Mouse (Mus musculus): Measurements from ENCODE around the gene Ints1. TPM values are rescaled to one million over a fixed set of nuclear protein-coding genes. Genes with fewer than 3 reads are reported as not detected.

The Ints1 gene
- polyA plus RNA-seq, 1 experiment from 2014 or later = 23.7 TPM

DNA sequence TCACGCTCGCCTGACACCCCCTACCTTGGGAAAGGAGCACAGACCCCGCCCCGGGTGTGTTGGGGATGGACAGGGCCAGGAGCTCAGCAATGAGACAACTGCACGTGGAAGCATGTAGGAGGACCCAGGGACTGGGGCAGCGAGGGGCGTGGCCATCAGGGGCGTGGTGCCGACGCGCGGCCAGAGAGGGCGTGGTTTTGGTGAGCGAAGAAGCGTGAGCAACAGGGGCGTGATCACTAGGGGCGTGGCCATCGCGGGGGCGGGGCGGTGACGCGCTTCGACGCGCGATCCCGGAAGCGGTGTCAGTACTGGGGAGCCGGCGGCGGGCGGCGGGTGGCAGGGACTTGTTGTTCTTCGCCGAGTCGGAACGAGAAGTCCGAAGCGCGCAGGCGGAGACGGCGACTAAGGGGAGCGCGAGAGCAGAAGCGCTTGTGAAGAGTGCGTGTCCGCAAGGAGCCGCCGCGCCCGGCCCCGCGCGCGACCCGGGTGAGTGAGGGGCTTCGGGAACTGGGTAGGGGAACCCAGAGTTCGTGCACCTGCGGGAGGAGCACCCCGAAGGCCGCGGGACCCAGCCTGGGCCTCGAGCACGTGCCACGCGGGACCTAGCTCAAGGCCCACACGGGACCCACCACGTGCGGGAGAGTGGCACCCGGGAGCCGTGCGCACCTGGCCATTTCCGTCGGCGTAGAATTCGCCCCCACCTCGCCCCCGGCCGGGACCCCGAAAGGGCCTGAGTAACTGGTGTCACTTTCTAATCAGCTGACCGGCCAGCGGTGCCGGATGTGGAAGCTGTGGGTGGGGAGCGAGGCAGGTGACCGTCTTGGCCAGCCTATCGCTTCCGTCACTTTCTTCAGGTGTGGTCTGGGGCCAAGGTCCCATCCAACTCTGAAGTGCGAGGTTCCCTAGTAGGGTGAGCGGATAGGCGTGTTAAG is 16.0 kb upstream of the Ints1 start, which contains the start of gene Mafk:
TSS of gene Mafk (plus strand) at position 287 of the 932 bp plus-strand sequence.
- peak; percentile 90 for ATAC-seq (ENCODE audit: insufficient number of reproducible peaks, low FRiP score, low TSS enrichment, low read depth)
- H3K36me3 ChIP-seq = no peaks in the 10 kb centered on the region
- H3K27me3 ChIP-seq = no peaks in the 10 kb centered on the region
- H3K9me3 ChIP-seq (replicated peaks) = no peaks in the 10 kb centered on the region
- H3K27ac ChIP-seq (replicated peaks) = peak within 1 kb of the TSS; percentile 52; the same call in 1 of the 2 replicates
- H3K4me3 ChIP-seq (replicated peaks) = peak within 1 kb of the TSS; percentile 70
- H3K4me2 ChIP-seq (replicated peaks) = peak within 1 kb of the TSS; percentile 98
- WGBS = under 1% methylated on average over 92 of the region's 92 CpGs
- peak within 1 kb of the TSS; percentile 55 for H3K9ac ChIP-seq
- peaks cover 47% of the 10 kb centered on the region for H3K4me1 ChIP-seq

DNA sequence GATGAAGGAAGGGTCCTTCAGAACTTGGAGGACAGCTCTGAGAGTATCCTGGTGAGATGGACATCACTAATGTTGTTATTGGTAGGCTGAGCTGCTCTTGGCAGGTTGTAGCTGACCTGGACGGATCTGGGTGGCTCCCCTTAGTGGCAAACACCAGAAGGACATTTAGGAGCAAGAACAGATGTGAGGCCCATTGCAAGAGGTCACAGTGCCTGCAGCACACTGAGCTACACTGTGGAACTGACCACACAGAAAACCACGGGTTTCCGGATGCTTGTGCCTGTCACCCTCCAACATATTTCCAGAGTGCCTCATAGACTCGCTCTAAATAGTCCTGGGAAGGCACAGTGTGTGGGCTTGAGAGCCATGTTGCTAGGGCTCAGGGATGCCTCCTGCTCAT is 14.0 kb upstream of the Ints1 start:
- Histone ChIP-seq H3K27ac (replicated peaks) (no peak overlapping the region), H3K9ac (no peak overlapping the region), H3K36me3 (no peaks in the 10 kb centered on the region), H3K4me1 (peaks cover 32% of the 10 kb centered on the region), H3K27me3 (no peaks in the 10 kb centered on the region), H3K4me2 (replicated peaks) (no peak overlapping the region), H3K9me3 (replicated peaks) (no peaks in the 10 kb centered on the region), H3K4me3 (replicated peaks) (no peak overlapping the region)
- 58% methylated on average over 4 of the region's 4 CpGs for WGBS
- no peak for ATAC-seq (ENCODE audit: insufficient number of reproducible peaks, low FRiP score, low TSS enrichment, low read depth)

DNA sequence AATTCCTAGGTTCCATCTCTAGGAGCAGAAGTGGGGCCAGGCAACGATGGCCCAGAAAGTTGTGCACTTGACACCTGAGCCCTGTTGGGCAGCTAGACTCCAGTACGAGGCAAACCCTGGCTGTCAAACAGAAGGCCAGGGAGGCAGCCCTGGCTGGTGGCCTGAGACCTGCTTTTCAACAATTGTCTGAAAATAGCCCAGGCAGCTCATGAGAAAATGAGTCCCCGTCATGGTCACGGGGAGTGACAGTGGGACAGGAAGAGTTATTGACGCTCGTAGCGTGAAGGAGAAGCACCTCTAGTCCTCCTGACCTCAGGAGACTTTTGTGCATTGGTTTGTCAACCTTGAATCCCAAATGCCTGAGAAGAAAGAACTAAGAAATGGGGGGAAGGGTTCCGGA is 5.9 kb upstream of the Ints1 start:
- Histone ChIP-seq H3K27me3 (no peaks in the 10 kb centered on the region), H3K4me3 (replicated peaks) (no peak overlapping the region), H3K27ac (replicated peaks) (no peak overlapping the region), H3K9ac (no peak overlapping the region), H3K9me3 (replicated peaks) (no peaks in the 10 kb centered on the region), H3K4me2 (replicated peaks) (no peak overlapping the region), H3K36me3 (no peaks in the 10 kb centered on the region), H3K4me1 (no peaks in the 10 kb centered on the region)
- WGBS = 80% methylated on average over 8 of the region's 8 CpGs
- no peak for ATAC-seq (ENCODE audit: insufficient number of reproducible peaks, low FRiP score, low TSS enrichment, low read depth)

DNA sequence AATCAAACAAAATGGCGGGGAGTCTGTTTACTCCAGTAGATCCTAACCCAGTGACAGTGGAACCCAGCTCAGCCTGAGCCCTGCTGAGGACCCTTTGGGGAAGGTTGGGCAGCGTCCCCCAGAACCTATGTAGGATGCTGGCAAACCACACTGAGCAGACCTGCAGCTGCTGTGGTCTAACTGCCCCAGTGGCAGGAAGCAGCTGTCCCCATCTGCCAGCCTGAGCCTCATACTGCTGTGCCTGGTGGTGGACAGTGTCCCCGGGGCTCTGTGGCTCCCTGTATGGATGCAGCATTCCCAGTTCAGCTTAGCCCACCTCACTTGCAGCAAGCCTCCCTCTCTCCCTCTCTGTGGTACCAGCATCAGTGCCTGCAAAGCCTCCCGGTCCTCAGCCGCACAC is 1.5 kb upstream of the Ints1 start:
- Histone ChIP-seq H3K9ac (no peak overlapping the region), H3K27me3 (no peaks in the 10 kb centered on the region), H3K4me1 (peaks cover 17% of the 10 kb centered on the region), H3K36me3 (peaks cover 20% of the 10 kb centered on the region), H3K4me2 (replicated peaks) (no peak overlapping the region), H3K27ac (replicated peaks) (no peak overlapping the region), H3K9me3 (replicated peaks) (no peaks in the 10 kb centered on the region), H3K4me3 (replicated peaks) (no peak overlapping the region)
- 67% methylated on average over 5 of the region's 5 CpGs for WGBS
- no peak for ATAC-seq (ENCODE audit: insufficient number of reproducible peaks, low FRiP score, low TSS enrichment, low read depth)

DNA sequence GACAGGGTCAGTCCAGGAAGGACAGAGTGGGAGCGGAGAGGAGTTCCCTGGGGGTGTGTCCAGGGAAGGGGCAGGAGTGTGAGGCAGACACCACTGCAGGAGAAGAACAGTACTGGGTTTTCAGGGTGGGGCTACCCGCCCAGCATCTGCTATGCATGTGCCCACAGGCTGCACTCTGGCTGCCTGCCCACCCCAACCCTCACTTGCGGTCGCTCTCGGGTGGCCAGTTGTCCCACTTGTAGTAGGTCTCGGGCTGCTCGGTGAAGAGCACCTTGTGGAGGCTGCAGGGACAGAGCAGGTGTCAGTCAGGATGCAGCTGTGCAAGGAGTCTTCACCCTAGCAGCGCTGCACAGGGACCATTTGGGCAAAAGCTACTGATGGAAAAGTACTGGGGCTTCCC is 7.3 kb downstream of the Ints1 start:
- Histone ChIP-seq H3K9ac (no peak overlapping the region), H3K9me3 (replicated peaks) (no peaks in the 10 kb centered on the region), H3K36me3 (peaks cover 99% of the 10 kb centered on the region), H3K27me3 (no peaks in the 10 kb centered on the region), H3K4me2 (replicated peaks) (no peak overlapping the region), H3K4me1 (no peaks in the 10 kb centered on the region), H3K4me3 (replicated peaks) (no peak overlapping the region), H3K27ac (replicated peaks) (no peak overlapping the region)
- no peak for ATAC-seq (ENCODE audit: insufficient number of reproducible peaks, low FRiP score, low TSS enrichment, low read depth)
- 83% methylated on average over 8 of the region's 8 CpGs for WGBS

DNA sequence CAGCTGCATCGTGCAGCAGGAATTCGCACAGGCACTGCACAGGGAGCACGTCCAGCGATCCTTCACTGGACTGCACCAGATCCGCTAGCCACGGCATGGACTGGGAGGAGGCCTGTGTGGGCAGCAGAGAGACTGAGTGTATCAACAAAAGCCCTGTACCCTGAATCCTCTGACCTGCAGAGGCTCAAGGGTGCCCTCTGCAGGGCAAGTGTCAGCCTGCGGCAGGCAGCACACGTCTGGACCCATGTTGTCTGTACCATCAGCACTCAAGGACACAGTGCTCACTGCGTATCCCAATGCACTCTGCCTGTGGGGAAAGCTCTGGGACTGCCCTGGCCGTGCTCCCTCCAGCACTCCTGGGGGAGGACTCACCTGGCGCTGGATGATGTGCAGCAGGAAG is 11.2 kb downstream of the Ints1 start:
- no peak for ATAC-seq (ENCODE audit: insufficient number of reproducible peaks, low FRiP score, low TSS enrichment, low read depth)
- no peaks in the 10 kb centered on the region for H3K9me3 ChIP-seq (replicated peaks)
- WGBS = 73% methylated on average over 11 of the region's 11 CpGs
- no peak overlapping the region for H3K9ac ChIP-seq
- H3K27me3 ChIP-seq = no peaks in the 10 kb centered on the region
- H3K27ac ChIP-seq (replicated peaks) = no peak overlapping the region
- H3K4me3 ChIP-seq (replicated peaks) = no peak overlapping the region
- no peaks in the 10 kb centered on the region for H3K4me1 ChIP-seq
- peaks cover 99% of the 10 kb centered on the region for H3K36me3 ChIP-seq
- H3K4me2 ChIP-seq (replicated peaks) = no peak overlapping the region

DNA sequence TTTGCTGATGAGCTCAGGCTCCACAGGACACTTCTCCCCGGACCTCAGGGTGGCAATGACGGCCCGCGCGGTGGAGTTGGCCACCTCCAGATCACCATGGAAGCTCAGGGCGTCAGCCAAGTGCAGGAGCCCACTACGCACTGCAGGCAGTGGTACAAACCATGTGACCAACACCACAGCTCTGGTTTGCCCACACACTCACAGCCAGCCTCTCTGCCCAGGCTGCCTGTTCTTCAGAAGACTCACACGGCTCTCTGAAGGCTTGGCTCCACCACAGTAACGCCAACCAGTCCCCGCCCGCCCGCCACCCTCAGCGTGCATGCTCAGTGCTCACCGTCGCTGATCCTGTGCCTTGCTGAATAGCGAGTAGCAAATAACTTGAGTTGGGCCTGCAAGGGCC is 17.4 kb downstream of the Ints1 start:
- H3K27ac ChIP-seq (replicated peaks) = no peak overlapping the region
- H3K9me3 ChIP-seq (replicated peaks) = no peaks in the 10 kb centered on the region
- ATAC-seq (ENCODE audit: insufficient number of reproducible peaks, low FRiP score, low TSS enrichment, low read depth) = no peak
- H3K9ac ChIP-seq = no peak overlapping the region
- no peaks in the 10 kb centered on the region for H3K4me1 ChIP-seq
- H3K36me3 ChIP-seq = peaks cover 95% of the 10 kb centered on the region
- no peaks in the 10 kb centered on the region for H3K27me3 ChIP-seq
- 82% methylated on average over 16 of the region's 16 CpGs for WGBS
- no peak overlapping the region for H3K4me3 ChIP-seq (replicated peaks)
- H3K4me2 ChIP-seq (replicated peaks) = no peak overlapping the region

DNA sequence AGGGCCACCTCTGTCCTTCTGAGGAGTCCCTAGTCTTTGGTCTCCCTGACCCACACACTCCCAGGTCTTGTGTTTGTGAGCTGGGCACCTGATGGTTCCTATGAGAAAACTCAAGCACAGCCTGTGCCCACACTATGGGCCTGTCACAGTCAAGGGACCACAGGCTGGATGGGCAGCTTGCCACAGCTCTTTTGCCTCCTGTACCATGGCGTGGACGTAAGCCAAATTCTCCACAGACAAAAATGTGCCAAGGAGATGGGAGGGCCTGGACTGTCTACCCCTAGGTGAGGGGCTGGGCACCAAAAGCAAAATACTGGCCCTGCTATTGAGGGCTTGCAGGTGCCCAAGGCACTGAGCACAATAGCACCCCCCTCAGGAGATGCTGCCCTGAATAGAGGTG is 18.9 kb downstream of the Ints1 start:
- H3K36me3 ChIP-seq = peaks cover 95% of the 10 kb centered on the region
- H3K9me3 ChIP-seq (replicated peaks) = no peaks in the 10 kb centered on the region
- no peaks in the 10 kb centered on the region for H3K4me1 ChIP-seq
- H3K4me2 ChIP-seq (replicated peaks) = no peak overlapping the region
- WGBS = 93% methylated on average over 2 of the region's 2 CpGs
- H3K27me3 ChIP-seq = no peaks in the 10 kb centered on the region
- H3K27ac ChIP-seq (replicated peaks) = no peak overlapping the region
- no peak for ATAC-seq (ENCODE audit: insufficient number of reproducible peaks, low FRiP score, low TSS enrichment, low read depth)
- H3K4me3 ChIP-seq (replicated peaks) = no peak overlapping the region
- H3K9ac ChIP-seq = no peak overlapping the region

DNA sequence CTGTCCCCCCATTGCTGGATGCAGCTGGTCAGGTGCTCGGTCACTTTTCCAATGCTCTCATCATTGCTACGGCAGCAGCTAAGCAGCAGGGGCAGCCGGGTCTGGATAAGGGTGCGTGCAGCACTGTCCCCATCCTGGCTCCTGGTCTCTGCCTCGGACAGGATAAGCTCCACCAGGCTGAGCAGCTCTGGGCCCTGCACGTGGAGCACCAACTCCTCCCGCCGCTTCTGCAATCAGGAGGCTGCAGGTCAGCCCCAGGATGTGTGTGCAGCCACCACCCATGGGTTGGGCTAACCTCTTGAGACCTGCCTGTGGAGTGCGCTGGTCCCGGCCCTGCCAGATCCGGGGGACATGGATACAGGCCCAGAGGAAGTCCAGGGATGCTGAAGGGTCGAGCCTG is 19.3 kb downstream of the Ints1 start:
- 89% methylated on average over 11 of the region's 12 CpGs for WGBS
- Histone ChIP-seq H3K36me3 (peaks cover 95% of the 10 kb centered on the region), H3K4me1 (no peaks in the 10 kb centered on the region), H3K27me3 (no peaks in the 10 kb centered on the region), H3K9ac (no peak overlapping the region), H3K27ac (replicated peaks) (no peak overlapping the region), H3K4me2 (replicated peaks) (no peak overlapping the region), H3K9me3 (replicated peaks) (no peaks in the 10 kb centered on the region), H3K4me3 (replicated peaks) (no peak overlapping the region)
- no peak for ATAC-seq (ENCODE audit: insufficient number of reproducible peaks, low FRiP score, low TSS enrichment, low read depth)

DNA sequence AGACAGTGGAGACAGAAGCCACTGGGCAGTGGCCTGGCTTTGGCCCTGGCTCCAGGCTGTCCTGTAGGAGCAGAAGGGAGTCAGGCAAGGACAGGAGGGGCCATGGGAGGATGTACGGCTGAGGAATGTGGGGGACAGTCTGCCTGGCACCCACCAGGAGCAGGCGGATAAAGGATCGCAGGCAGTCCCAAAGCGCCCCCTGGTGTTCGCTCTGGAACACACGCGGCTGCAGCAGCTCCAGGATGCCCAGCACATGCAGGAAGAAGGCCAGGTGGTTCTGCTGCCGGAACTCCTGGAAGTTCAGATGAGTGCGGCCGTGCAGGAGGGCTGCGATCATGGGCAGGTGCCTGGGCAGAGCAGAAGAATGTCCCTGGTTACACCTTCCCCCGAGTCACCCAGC is 20.7 kb downstream of the Ints1 start:
- Histone ChIP-seq H3K9me3 (replicated peaks) (no peaks in the 10 kb centered on the region), H3K27ac (replicated peaks) (no peak overlapping the region), H3K9ac (no peak overlapping the region), H3K27me3 (no peaks in the 10 kb centered on the region), H3K4me3 (replicated peaks) (no peak overlapping the region), H3K4me2 (replicated peaks) (no peak overlapping the region), H3K36me3 (peaks cover 94% of the 10 kb centered on the region), H3K4me1 (no peaks in the 10 kb centered on the region)
- ATAC-seq (ENCODE audit: insufficient number of reproducible peaks, low FRiP score, low TSS enrichment, low read depth) = no peak
- WGBS = 29% methylated on average over 12 of the region's 12 CpGs

DNA sequence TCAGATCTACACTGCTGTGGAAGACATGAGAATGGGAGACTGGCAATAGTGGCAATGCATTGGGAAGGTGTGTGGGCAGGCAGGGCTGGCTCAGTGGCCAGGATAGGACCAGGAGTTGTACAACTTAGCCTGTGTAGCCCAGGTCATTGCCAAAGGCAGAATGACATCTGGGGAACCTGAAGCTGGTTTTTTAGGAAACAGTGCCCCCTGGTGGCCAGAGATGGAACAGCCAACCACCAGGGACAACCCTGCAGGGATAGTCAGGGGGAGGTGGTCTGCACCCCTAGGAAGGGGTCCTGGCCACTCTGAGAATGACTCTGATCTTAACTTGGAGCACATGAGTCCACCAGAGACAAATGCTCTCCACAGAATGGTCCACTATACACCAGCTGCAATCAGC is 24.9 kb downstream of the Ints1 start:
- Histone ChIP-seq H3K9ac (no peak overlapping the region), H3K27ac (replicated peaks) (no peak overlapping the region), H3K4me3 (replicated peaks) (no peak overlapping the region), H3K4me2 (replicated peaks) (no peak overlapping the region), H3K36me3 (peaks cover 52% of the 10 kb centered on the region), H3K27me3 (no peaks in the 10 kb centered on the region), H3K4me1 (no peaks in the 10 kb centered on the region), H3K9me3 (replicated peaks) (no peaks in the 10 kb centered on the region)
- ATAC-seq (ENCODE audit: insufficient number of reproducible peaks, low FRiP score, low TSS enrichment, low read depth) = no peak
